Mouse (Mus musculus) small intestine, adult 2 months (tissue): ENCODE measurements around the gene Myh3. TPM values are rescaled to one million over a fixed set of nuclear protein-coding genes. Genes with fewer than 3 reads are reported as not detected.

ENCODE experiments used
- H3K27ac ChIP-seq: fragments of 200-500 bp; 2 replicates; pipeline ENCODE4 v1.5.1; 2012; ENCODE audit warnings: low read depth, low read length, control low read depth, inconsistent platforms; ENCODE audit not compliant: insufficient read depth
- H3K27me3 ChIP-seq: fragments of 200-500 bp; 2 replicates; pipeline ENCODE4 v1.6.1; 2012; ENCODE audit warnings: mild to moderate bottlenecking, moderate library complexity, low read length, inconsistent platforms; ENCODE audit not compliant: control insufficient read depth, insufficient read depth
- H3K36me3 ChIP-seq: fragments of 200-500 bp; 2 replicates; pipeline ENCODE4 v1.6.1; 2012; ENCODE audit warnings: mild to moderate bottlenecking, low read length, control low read depth, inconsistent platforms; ENCODE audit not compliant: control insufficient read depth, insufficient read depth
- H3K4me1 ChIP-seq: fragments of 200-500 bp; 2 replicates; pipeline ENCODE4 v1.6.1; 2012; ENCODE audit warnings: low read length, inconsistent platforms, mixed read lengths; ENCODE audit not compliant: control insufficient read depth, insufficient read depth, insufficient read length
- H3K4me3 ChIP-seq: fragments of 200-500 bp; 2 replicates; pipeline ENCODE4 v1.5.1; 2012; ENCODE audit warnings: low read depth, mild to moderate bottlenecking, control low read depth, inconsistent platforms, low read length, moderate library complexity
- CTCF ChIP-seq: fragments of 200-500 bp; IDR thresholded peaks from 2 replicates; pipeline ENCODE4 v1.5.1; 2012; ENCODE audit warnings: low read depth, mild to moderate bottlenecking, control low read depth, inconsistent platforms, low read length, moderate library complexity, mixed read lengths; ENCODE audit not compliant: insufficient replicate concordance, insufficient read length; ENCODE audit errors: extremely low read depth
- POLR2A ChIP-seq: fragments of 200-500 bp; IDR thresholded peaks from 2 replicates; pipeline ENCODE4 v1.6.1; 2012; ENCODE audit warnings: low read depth, mild to moderate bottlenecking, control low read depth, inconsistent platforms, low read length, moderate library complexity
- WGBS: fragments of 180-500 bp; shearing (Covaris S2); methylation state at CpG from one replicate; pipeline ENCODE4 v1.1.7; 2018; 5-methylcytosine and 5-hydroxymethylcytosine counted together
- polyA plus RNA-seq: library from polyadenylated mRNA; depleted of rRNA; stranded (reverse); fragments of >200 nt; gene quantifications from 2 replicates; pipeline ENCODE4 v1.2.3, GENCODE M21; 2012; rRNA removed

Myh3 gene
- polyA plus RNA-seq, 1 experiment: 0.06 TPM

DNA sequence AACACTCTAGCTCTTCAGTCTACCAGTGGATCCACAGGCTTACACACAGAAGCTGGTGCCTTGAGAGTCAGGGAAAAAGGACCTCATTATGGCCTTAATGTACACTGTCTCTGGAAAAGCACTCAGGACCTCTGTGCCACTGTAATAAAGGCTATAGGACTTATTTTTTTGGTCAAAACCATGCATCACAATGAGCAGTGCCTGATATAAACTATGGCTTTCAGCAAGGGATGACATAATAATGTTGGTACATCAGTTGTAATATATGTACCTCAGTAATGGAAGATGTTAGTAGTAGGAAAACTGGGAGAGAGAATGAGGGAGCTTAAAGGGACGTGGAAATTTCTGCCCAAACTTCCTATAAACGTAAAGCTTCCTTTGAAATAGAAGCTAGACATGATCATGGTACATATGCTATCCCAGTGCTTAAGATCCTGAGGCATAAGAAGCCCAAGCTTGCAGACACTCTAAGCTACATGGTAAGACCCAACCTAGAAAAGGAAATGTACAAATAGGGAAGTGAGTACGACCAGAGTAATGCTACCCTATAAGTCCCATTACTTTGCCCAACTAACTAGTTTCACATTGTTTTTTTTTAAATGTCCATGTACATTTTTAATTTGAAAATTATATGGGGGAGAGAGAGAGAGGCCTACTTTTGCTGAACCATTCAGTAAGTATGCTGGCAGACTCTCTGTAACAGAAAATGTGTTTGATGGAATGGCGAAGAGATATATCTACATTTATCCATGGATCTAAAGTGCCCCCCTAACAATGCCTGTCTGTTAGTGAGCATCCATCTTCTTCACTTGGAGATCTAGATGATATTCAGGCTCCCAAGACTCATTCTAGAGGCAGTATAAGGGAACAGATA, 68.5 kb downstream of the Myh3 start:
- no peaks in the 10 kb centered on the region for H3K27me3 ChIP-seq
- WGBS: 86% methylated on average over 4 of the region's 4 CpGs
- TF ChIP-seq POLR2A: no peak
- no peaks in the 10 kb centered on the region for H3K36me3 ChIP-seq
- H3K4me1 ChIP-seq: no peaks in the 10 kb centered on the region
- H3K4me3 ChIP-seq: no peak overlapping the region
- no peak overlapping the region for H3K27ac ChIP-seq

DNA sequence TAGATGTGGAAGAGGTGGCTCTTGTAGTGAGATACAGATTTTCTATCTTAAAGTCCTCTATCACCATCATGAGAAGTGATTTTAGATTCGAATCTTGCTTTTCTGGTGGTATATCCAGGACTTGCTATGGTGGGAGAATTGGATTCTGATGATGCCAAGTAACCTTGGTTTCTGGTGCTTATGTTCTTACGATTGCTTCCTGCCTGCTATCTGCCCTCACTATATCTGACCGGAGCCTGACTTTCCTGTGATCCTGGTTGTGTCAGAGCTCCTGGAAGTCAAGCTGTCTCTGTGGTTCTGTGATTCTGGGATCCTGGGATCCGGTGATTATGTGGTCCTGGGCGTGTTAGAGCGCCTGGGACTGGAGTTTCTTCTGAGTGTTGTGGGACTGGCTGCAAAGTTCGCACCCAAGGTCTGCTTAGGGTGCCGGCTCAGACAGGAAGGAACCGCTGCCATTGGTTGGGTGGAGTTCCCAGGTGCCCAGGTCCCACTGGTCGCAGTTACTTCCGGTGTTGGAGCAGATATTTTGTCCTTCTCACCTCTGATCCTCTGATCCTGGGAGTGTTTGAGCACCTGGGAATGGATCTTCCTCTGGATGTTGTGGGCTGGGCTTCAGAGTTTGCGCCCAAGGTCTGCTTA, 69.3 kb downstream of the Myh3 start:
- Histone ChIP-seq H3K27me3 (no peaks in the 10 kb centered on the region), H3K36me3 (no peaks in the 10 kb centered on the region), H3K4me1 (no peaks in the 10 kb centered on the region), H3K4me3 (no peak overlapping the region), H3K27ac (no peak overlapping the region)
- TF ChIP-seq POLR2A: no peak
- TF ChIP-seq CTCF: no peak
- WGBS: 88% methylated on average over 12 of the region's 12 CpGs

DNA sequence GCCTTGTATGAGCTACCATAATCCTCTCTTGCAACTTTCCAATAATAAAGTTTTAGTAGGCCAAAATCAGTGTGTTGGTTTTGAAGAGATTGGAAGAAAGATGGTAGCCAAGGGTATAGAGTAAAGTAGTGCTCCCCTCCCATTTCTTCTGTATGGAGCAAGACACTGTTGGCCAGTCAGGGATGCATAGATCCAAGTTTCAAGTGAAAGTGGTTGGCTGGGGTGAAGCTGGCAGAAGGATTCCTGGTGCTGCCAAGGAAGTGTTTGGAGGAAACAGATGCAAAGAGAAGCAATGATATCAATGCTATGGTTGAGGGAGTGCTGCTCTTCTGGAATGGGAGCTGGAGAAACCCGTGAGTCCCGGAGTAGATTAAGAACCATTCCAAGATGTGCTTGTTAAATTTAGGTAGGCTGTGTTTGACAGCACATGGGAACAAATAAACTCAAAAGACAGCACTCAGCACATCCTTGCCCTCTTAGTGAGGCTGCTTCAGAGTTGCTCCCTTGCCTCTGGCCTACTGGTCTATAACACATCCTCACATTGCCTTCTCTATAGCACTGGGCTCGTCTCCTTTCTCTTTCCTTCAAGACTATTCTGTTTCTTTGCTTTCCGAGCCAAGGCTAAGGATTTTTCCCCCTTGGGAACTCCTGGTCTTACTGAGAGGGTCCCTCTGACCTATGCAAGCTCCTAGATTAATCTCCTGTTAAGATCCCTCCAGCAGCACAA, 70.3 kb downstream of the Myh3 start:
- H3K27me3 ChIP-seq: no peaks in the 10 kb centered on the region
- 68% methylated on average over 4 of the region's 4 CpGs for WGBS
- H3K4me1 ChIP-seq: no peaks in the 10 kb centered on the region
- H3K27ac ChIP-seq: no peak overlapping the region
- H3K36me3 ChIP-seq: no peaks in the 10 kb centered on the region
- TF ChIP-seq POLR2A (no peak), CTCF (no peak)
- no peak overlapping the region for H3K4me3 ChIP-seq

DNA sequence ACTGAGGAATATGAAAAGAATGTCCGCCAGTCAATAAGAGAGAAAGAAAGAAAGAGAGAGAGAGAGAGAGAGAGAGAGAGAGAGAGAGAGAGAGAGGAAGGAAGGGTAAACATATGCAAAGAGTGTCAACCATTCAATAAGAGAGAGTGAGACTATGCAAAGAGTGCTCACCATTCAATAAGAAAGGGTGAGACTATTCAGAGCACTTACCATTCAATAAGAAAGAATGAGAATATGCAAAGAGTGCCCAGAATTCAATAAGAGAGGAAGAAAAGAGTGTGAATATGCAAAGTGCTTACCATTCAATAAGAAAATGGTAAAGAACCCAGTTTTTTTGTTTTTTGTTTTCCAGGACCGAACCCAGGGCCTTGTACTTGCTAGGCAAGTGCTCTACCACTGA, 72.1 kb downstream of the Myh3 start:
- no peaks in the 10 kb centered on the region for H3K36me3 ChIP-seq
- no peak overlapping the region for H3K27ac ChIP-seq
- no peaks in the 10 kb centered on the region for H3K4me1 ChIP-seq
- no peak overlapping the region for H3K4me3 ChIP-seq
- 92% methylated on average over 2 of the region's 2 CpGs for WGBS
- no peaks in the 10 kb centered on the region for H3K27me3 ChIP-seq
- TF ChIP-seq POLR2A (no peak), CTCF (no peak)

DNA sequence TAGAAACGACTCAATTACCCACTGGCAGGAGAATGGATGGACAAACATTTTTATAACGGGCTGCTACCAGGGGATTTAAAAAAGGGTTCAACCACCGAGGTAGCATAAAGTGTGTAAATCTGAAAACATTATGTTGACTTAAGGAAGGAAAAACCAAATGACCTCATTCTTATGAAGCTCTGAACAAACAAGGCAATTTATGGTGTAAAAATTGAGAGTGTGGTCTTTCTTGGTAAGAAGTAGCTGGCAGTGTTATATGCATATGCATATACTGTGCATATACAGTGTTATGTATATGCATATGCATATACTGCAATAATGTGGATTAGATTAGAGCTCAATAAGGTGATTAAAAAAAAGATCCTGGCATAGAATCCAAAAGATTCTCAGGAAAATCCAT, 73.1 kb downstream of the Myh3 start:
- 50% methylated on average over 3 of the region's 3 CpGs for WGBS
- H3K36me3 ChIP-seq: no peaks in the 10 kb centered on the region
- H3K27me3 ChIP-seq: no peaks in the 10 kb centered on the region
- no peak for TF ChIP-seq POLR2A
- no peak for TF ChIP-seq CTCF
- H3K4me1 ChIP-seq: no peaks in the 10 kb centered on the region
- H3K27ac ChIP-seq: no peak overlapping the region
- no peak overlapping the region for H3K4me3 ChIP-seq

Other genes starting within 250 kb of the Myh3 start
- 0.98 TPM in 2 replicates for gene Pirt, start 166.3 kb upstream of the Myh3 start, polyA plus RNA-seq
- gene Tmem238l, start 121.7 kb upstream of the Myh3 start, polyA plus RNA-seq: 69.2 and 269 TPM in 2 replicates
- 2.7 and 3.6 TPM in 2 replicates for gene Tmem220, start 53.1 kb upstream of the Myh3 start, polyA plus RNA-seq
- 5.2 and 18.2 TPM in 2 replicates for gene Adprm, start 25.7 kb upstream of the Myh3 start, polyA plus RNA-seq
- gene Sco1, start 25.6 kb upstream of the Myh3 start, polyA plus RNA-seq: 5.6 and 10.7 TPM in 2 replicates
- not detected in 2 replicates for gene Myh2, start 92.7 kb downstream of the Myh3 start, polyA plus RNA-seq
- gene Myh1, start 121.8 kb downstream of the Myh3 start, polyA plus RNA-seq: not detected in 2 replicates
- not detected in 2 replicates for gene Myh4, start 159.7 kb downstream of the Myh3 start, polyA plus RNA-seq
- not detected in 2 replicates for gene Myh8, start 198.8 kb downstream of the Myh3 start, polyA plus RNA-seq
- gene Myh13, start 243.4 kb downstream of the Myh3 start, polyA plus RNA-seq: not detected in 2 replicates